Mouse (Mus musculus) midbrain, embryonic 14.5 days (tissue): ENCODE results near the gene Prss57. TPM values are rescaled to one million over a fixed set of nuclear protein-coding genes. Genes with fewer than 3 reads are reported as not detected.

ENCODE experiments used
- ATAC-seq: fragments of 200-750 bp; cut with Nextera tagmentation; 2 replicates; pipeline ENCODE4 v1.8.0; 2017; ENCODE audit warnings: moderate number of reproducible peaks, moderate library complexity; ENCODE audit not compliant: low FRiP score, low TSS enrichment
- DNase-seq: peaks from one replicate; pipeline ENCODE4 v3.0.0-alpha.2; 2015
- H3K27ac ChIP-seq: fragments of 300-500 bp; sonication (generic); replicated peaks from 2 replicates; pipeline ENCODE4 v1.5.1; 2014; ENCODE audit warnings: mild to moderate bottlenecking, low read depth, low read length, moderate library complexity
- H3K27me3 ChIP-seq: fragments of 300-500 bp; sonication (generic); 2 replicates; pipeline ENCODE4 v1.6.1; 2014; ENCODE audit warnings: low read length, control low read depth, mixed read lengths; ENCODE audit not compliant: control insufficient read depth, insufficient read depth
- H3K36me3 ChIP-seq: fragments of 300-500 bp; sonication (generic); 2 replicates; pipeline ENCODE4 v1.6.1; 2014; ENCODE audit warnings: low read length, control low read depth; ENCODE audit not compliant: control insufficient read depth, insufficient read depth
- H3K4me1 ChIP-seq: fragments of 300-500 bp; sonication (generic); 2 replicates; pipeline ENCODE4 v1.6.1; 2014; ENCODE audit warnings: mild to moderate bottlenecking, antibody characterized with exemption, low read length, control low read depth; ENCODE audit not compliant: control insufficient read depth, insufficient read depth
- H3K4me2 ChIP-seq: fragments of 300-500 bp; sonication (generic); 2 replicates; pipeline ENCODE4 v1.6.1; 2014; ENCODE audit warnings: mild to moderate bottlenecking, low read length, moderate library complexity
- H3K4me3 ChIP-seq: fragments of 300-500 bp; sonication (generic); replicated peaks from 2 replicates; pipeline ENCODE4 v1.5.1; 2014; ENCODE audit warnings: low read depth, low read length
- H3K9ac ChIP-seq: fragments of 300-500 bp; sonication (generic); replicated peaks from 2 replicates; pipeline ENCODE4 v1.6.1; 2014; ENCODE audit warnings: mild to moderate bottlenecking, low read length, moderate library complexity
- H3K9me3 ChIP-seq: fragments of 300-500 bp; sonication (generic); 2 replicates; pipeline ENCODE4 v1.6.1; 2016; ENCODE audit warnings: low read length, control low read depth, mixed read lengths; ENCODE audit not compliant: control insufficient read depth
- WGBS: fragments of 180-500 bp; shearing (Covaris S2); extraction: QIAGEN DNeasy Blood & Tissue Kit; methylation state at CpG from one replicate; pipeline ENCODE4 v1.1.7; 2014; 5-methylcytosine and 5-hydroxymethylcytosine counted together
- polyA plus RNA-seq: library from polyadenylated mRNA; unstranded; fragments of >200 nt; fragmentation: Nextera tagmentation; extraction: Ambion mirVana; gene quantifications from 2 replicates; pipeline ENCODE4 v1.2.1, GENCODE M21; 2014

Gene Prss57
- polyA plus RNA-seq, 1 experiment from 2014 or later, result 0.30 TPM

DNA sequence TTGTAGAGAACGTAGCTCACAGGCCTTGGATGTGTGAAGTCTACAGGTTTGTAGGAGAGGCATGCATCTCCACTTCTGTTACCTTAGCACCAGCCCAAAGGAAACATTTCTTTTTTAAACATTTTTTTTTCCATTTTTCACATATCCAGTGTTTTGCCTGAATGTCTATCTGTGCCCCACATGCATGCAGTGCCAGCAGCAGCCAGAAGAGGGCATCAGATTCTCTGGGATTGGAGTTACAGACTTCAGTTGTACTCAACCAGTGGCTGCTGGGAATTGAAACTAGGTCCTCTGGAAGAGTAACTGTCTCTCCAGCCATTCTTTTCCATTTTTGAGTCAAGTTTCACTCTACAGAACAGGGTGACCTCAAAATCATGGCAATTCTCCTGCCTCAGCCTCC lies 58.3 kb downstream of the Prss57 start:
- ATAC-seq (no peak), DNase-seq (no peak)
- Histone ChIP-seq H3K9me3 (peaks cover 3% of the 10 kb centered on the region; the same call in 1 of the 2 replicates), H3K36me3 (peaks cover 38% of the 10 kb centered on the region), H3K27ac (no peak overlapping the region), H3K4me2 (no peak overlapping the region), H3K4me1 (no peaks in the 10 kb centered on the region), H3K9ac (no peak overlapping the region), H3K27me3 (no peaks in the 10 kb centered on the region), H3K4me3 (no peak overlapping the region)
- WGBS, result 100% methylated on average over 1 of the region's 1 CpGs

Other genes with a start within 250 kb of the Prss57 start
- 48.8 and 64.3 TPM in 2 replicates for gene Mier2, start 235.8 kb downstream of the Prss57 start, polyA plus RNA-seq
- not detected in 2 replicates for gene Theg, start 203.6 kb downstream of the Prss57 start, polyA plus RNA-seq
- 0.84 and 1.4 TPM in 2 replicates for gene C2cd4c, start 176.9 kb downstream of the Prss57 start, polyA plus RNA-seq
- gene Shc2, start 153.0 kb downstream of the Prss57 start, polyA plus RNA-seq, result 17.2 and 21.6 TPM in 2 replicates
- 0.17 and 0.40 TPM in 2 replicates for gene Odf3l2, start 145.2 kb downstream of the Prss57 start, polyA plus RNA-seq
- 0.31 and 1.00 TPM in 2 replicates for gene Madcam1, start 126.4 kb downstream of the Prss57 start, polyA plus RNA-seq
- gene Tpgs1, start 121.6 kb downstream of the Prss57 start, polyA plus RNA-seq, result 94.4 and 110 TPM in 2 replicates
- 80.4 and 94.9 TPM in 2 replicates for gene Cdc34, start 108.8 kb downstream of the Prss57 start, polyA plus RNA-seq
- gene Gzmm, start 101.9 kb downstream of the Prss57 start, polyA plus RNA-seq, result 1.1 and 1.5 TPM in 2 replicates
- gene Bsg, start 86.5 kb downstream of the Prss57 start, polyA plus RNA-seq, result 680 and 689 TPM in 2 replicates
- 0.89 and 1.9 TPM in 2 replicates for gene Hcn2, start 74.3 kb downstream of the Prss57 start, polyA plus RNA-seq
- gene Polrmt, start 44.4 kb downstream of the Prss57 start, polyA plus RNA-seq, result 35.9 and 39.8 TPM in 2 replicates
- gene Fgf22, start 35.9 kb downstream of the Prss57 start, polyA plus RNA-seq, result 0.87 and 1.0 TPM in 2 replicates
- gene Rnf126, start 24.0 kb downstream of the Prss57 start, polyA plus RNA-seq, result 92.8 and 94.6 TPM in 2 replicates
- gene Fstl3, start 13.7 kb downstream of the Prss57 start, polyA plus RNA-seq, result 0.80 and 1.5 TPM in 2 replicates
- 270 and 307 TPM in 2 replicates for gene Palm, start 2.6 kb upstream of the Prss57 start, polyA plus RNA-seq
- 0.45 and 1.5 TPM in 2 replicates for gene Misp, start 30.0 kb upstream of the Prss57 start, polyA plus RNA-seq
- 47.5 and 74.0 TPM in 2 replicates for gene Ptbp1, start 63.5 kb upstream of the Prss57 start, polyA plus RNA-seq
- gene Prtn3, start 83.5 kb upstream of the Prss57 start, polyA plus RNA-seq, result 14.9 and 16.7 TPM in 2 replicates
- 342 and 375 TPM in 2 replicates for gene Plppr3, start 83.7 kb upstream of the Prss57 start, polyA plus RNA-seq
- gene Elane, start 95.3 kb upstream of the Prss57 start, polyA plus RNA-seq, result not detected in 2 replicates
- gene Cfd, start 99.9 kb upstream of the Prss57 start, polyA plus RNA-seq, result not detected in 2 replicates
- 57.2 and 58.8 TPM in 2 replicates for gene Med16, start 118.0 kb upstream of the Prss57 start, polyA plus RNA-seq
- gene Gm26602, start 119.9 kb upstream of the Prss57 start, polyA plus RNA-seq, result 3.5 and 8.6 TPM in 2 replicates
- 2.4 and 2.9 TPM in 2 replicates for gene Kiss1r, start 126.0 kb upstream of the Prss57 start, polyA plus RNA-seq
- 220 and 229 TPM in 2 replicates for gene R3hdm4, start 130.2 kb upstream of the Prss57 start, polyA plus RNA-seq
- 2.4 and 4.0 TPM in 2 replicates for gene Arid3a, start 136.1 kb upstream of the Prss57 start, polyA plus RNA-seq
- 89.6 and 117 TPM in 2 replicates for gene Wdr18, start 169.2 kb upstream of the Prss57 start, polyA plus RNA-seq
- gene Grin3b, start 179.8 kb upstream of the Prss57 start, polyA plus RNA-seq, result 0.39 and 0.53 TPM in 2 replicates
- gene Tmem259, start 193.4 kb upstream of the Prss57 start, polyA plus RNA-seq, result 20.7 and 28.4 TPM in 2 replicates
- gene Cnn2, start 197.6 kb upstream of the Prss57 start, polyA plus RNA-seq, result 10.9 and 35.0 TPM in 2 replicates
- 3.7 and 4.1 TPM in 2 replicates for gene Abca7, start 205.5 kb upstream of the Prss57 start, polyA plus RNA-seq
- 0.39 and 1.4 TPM in 2 replicates for gene Arhgap45, start 225.7 kb upstream of the Prss57 start, polyA plus RNA-seq
- gene Polr2e, start 248.8 kb upstream of the Prss57 start, polyA plus RNA-seq, result 157 and 167 TPM in 2 replicates